Mouse (Mus musculus): Measurements from ENCODE around the gene Fut1. TPM values are rescaled to one million over a fixed set of nuclear protein-coding genes. Genes with fewer than 3 reads are reported as not detected.

Gene Fut1
- polyA plus RNA-seq, 1 experiment: 0.04 TPM

GRCm38 (mm10) chr7:45665303-45666138 lies 48.4 kb downstream of the Fut1 start:
- H3K36me3 ChIP-seq (ENCODE audit: control insufficient read depth, insufficient read depth): no peaks in the 10 kb centered on the region
- no peak overlapping the region for H3ac ChIP-seq (ENCODE audit: control insufficient read depth, insufficient read length, low read depth)
- no peaks in the 10 kb centered on the region for H3K79me2 ChIP-seq (ENCODE audit: control insufficient read depth, insufficient read depth)
- TF ChIP-seq CTCF (IDR thresholded peaks at IDR 0.05; ENCODE audit: control insufficient read depth, insufficient read depth, insufficient read length): no peak
- TF ChIP-seq MYOD1 (IDR thresholded peaks at IDR 0.05; ENCODE audit: control insufficient read depth, insufficient read length, low read depth): no peak
- no peak for TF ChIP-seq CEBPB (IDR thresholded peaks at IDR 0.05; ENCODE audit: low read depth)
- TF ChIP-seq USF1 (IDR thresholded peaks at IDR 0.05; ENCODE audit: low read depth): no peak
- no peak for TF ChIP-seq FOSL1 (IDR thresholded peaks at IDR 0.05; ENCODE audit: insufficient read depth, low read length, poor library complexity, severe bottlenecking)
- TF ChIP-seq MYOG (IDR thresholded peaks at IDR 0.05; ENCODE audit: control insufficient read depth, extremely low read depth, insufficient read length): no peak
- no peak for TF ChIP-seq MAX (IDR thresholded peaks at IDR 0.05)
- H3K79me3 ChIP-seq (ENCODE audit: low read depth): no peaks in the 10 kb centered on the region
- no peak overlapping the region for H3K4me3 ChIP-seq (ENCODE audit: insufficient read depth, poor library complexity, severe bottlenecking)
- no peaks in the 10 kb centered on the region for H3K27me3 ChIP-seq (ENCODE audit: control insufficient read depth, insufficient read depth, insufficient read length)

- H3K79me3 ChIP-seq (ENCODE audit: low read depth): no peaks in the 10 kb centered on the region
- H3K36me3 ChIP-seq (ENCODE audit: control insufficient read depth, insufficient read depth): no peaks in the 10 kb centered on the region
- TF ChIP-seq USF1 (IDR thresholded peaks at IDR 0.05; ENCODE audit: low read depth): no peak
- no peak for TF ChIP-seq FOSL1 (IDR thresholded peaks at IDR 0.05; ENCODE audit: insufficient read depth, low read length, poor library complexity, severe bottlenecking)
- TF ChIP-seq CTCF (IDR thresholded peaks at IDR 0.05; ENCODE audit: control insufficient read depth, insufficient read depth, insufficient read length): no peak
- H3K27me3 ChIP-seq (ENCODE audit: control insufficient read depth, insufficient read depth, insufficient read length): no peaks in the 10 kb centered on the region
- H3ac ChIP-seq (ENCODE audit: control insufficient read depth, insufficient read length, low read depth): no peak within 1 kb of the TSS
- H3K79me2 ChIP-seq (ENCODE audit: control insufficient read depth, insufficient read depth): no peaks in the 10 kb centered on the region
- H3K4me3 ChIP-seq (ENCODE audit: insufficient read depth, poor library complexity, severe bottlenecking): no peak within 1 kb of the TSS
Measured at GRCm38 (mm10) chr7:45666161-45666560, 49.1 kb downstream of the Fut1 start, which contains the start of gene Fut2. Fut2 (minus strand) TSS chr7:45666394.

- no peaks in the 10 kb centered on the region for H3K79me3 ChIP-seq (ENCODE audit: low read depth)
- TF ChIP-seq MAX (IDR thresholded peaks at IDR 0.05) (no peak), MYOD1 (IDR thresholded peaks at IDR 0.05; ENCODE audit: control insufficient read depth, insufficient read length, low read depth) (no peak), CTCF (IDR thresholded peaks at IDR 0.05; ENCODE audit: control insufficient read depth, insufficient read depth, insufficient read length) (no peak)
- no peaks in the 10 kb centered on the region for H3K36me3 ChIP-seq (ENCODE audit: control insufficient read depth, insufficient read depth)
- H3ac ChIP-seq (ENCODE audit: control insufficient read depth, insufficient read length, low read depth): no peak overlapping the region
- no peak overlapping the region for H3K4me3 ChIP-seq (ENCODE audit: insufficient read depth, poor library complexity, severe bottlenecking)
- H3K79me2 ChIP-seq (ENCODE audit: control insufficient read depth, insufficient read depth): no peaks in the 10 kb centered on the region
- no peaks in the 10 kb centered on the region for H3K27me3 ChIP-seq (ENCODE audit: control insufficient read depth, insufficient read depth, insufficient read length)
Measured at GRCm38 (mm10) chr7:45667761-45668160, 50.7 kb downstream of the Fut1 start.

GRCm38 (mm10) chr7:45668921-45669320 lies 51.8 kb downstream of the Fut1 start:
- TF ChIP-seq USF1 (IDR thresholded peaks at IDR 0.05; ENCODE audit: low read depth): no peak
- no peak for TF ChIP-seq MYOG (IDR thresholded peaks at IDR 0.05; ENCODE audit: control insufficient read depth, extremely low read depth, insufficient read length)
- no peak for TF ChIP-seq FOSL1 (IDR thresholded peaks at IDR 0.05; ENCODE audit: insufficient read depth, low read length, poor library complexity, severe bottlenecking)
- no peak overlapping the region for H3ac ChIP-seq (ENCODE audit: control insufficient read depth, insufficient read length, low read depth)
- no peaks in the 10 kb centered on the region for H3K27me3 ChIP-seq (ENCODE audit: control insufficient read depth, insufficient read depth, insufficient read length)
- no peaks in the 10 kb centered on the region for H3K36me3 ChIP-seq (ENCODE audit: control insufficient read depth, insufficient read depth)
- no peak overlapping the region for H3K4me3 ChIP-seq (ENCODE audit: insufficient read depth, poor library complexity, severe bottlenecking)
- H3K79me3 ChIP-seq (ENCODE audit: low read depth): no peaks in the 10 kb centered on the region
- no peaks in the 10 kb centered on the region for H3K79me2 ChIP-seq (ENCODE audit: control insufficient read depth, insufficient read depth)

Other genes with a start within 250 kb of the Fut1 start
- 0.94 TPM for gene Lin7b, start 246.7 kb upstream of the Fut1 start, polyA plus RNA-seq (2012; fragmentation: generic; extraction: Trizol)
- 321 TPM for gene Snrnp70, start 221.5 kb upstream of the Fut1 start, polyA plus RNA-seq (2012; fragmentation: generic; extraction: Trizol)
- 0.01 TPM for gene Kcna7, start 211.6 kb upstream of the Fut1 start, polyA plus RNA-seq (2012; fragmentation: generic; extraction: Trizol)
- gene Ntf5, start 203.6 kb upstream of the Fut1 start, polyA plus RNA-seq (2012; fragmentation: generic; extraction: Trizol): 0.92 TPM
- not detected for gene Lhb, start 196.5 kb upstream of the Fut1 start, polyA plus RNA-seq (2012; fragmentation: generic; extraction: Trizol)
- gene Gys1, start 182.4 kb upstream of the Fut1 start, polyA plus RNA-seq (2012; fragmentation: generic; extraction: Trizol): 25.2 TPM
- gene Ruvbl2, start 179.2 kb upstream of the Fut1 start, polyA plus RNA-seq (2012; fragmentation: generic; extraction: Trizol): 179 TPM
- gene Ftl1, start 157.4 kb upstream of the Fut1 start, polyA plus RNA-seq (2012; fragmentation: generic; extraction: Trizol): 14,288 TPM
- gene Bax, start 150.4 kb upstream of the Fut1 start, polyA plus RNA-seq (2012; fragmentation: generic; extraction: Trizol): 642 TPM
- not detected for gene Tulp2, start 135.4 kb upstream of the Fut1 start, polyA plus RNA-seq (2012; fragmentation: generic; extraction: Trizol)
- gene Gm45808, start 130.5 kb upstream of the Fut1 start, polyA plus RNA-seq (2012; fragmentation: generic; extraction: Trizol): not detected
- gene Dhdh, start 128.5 kb upstream of the Fut1 start, polyA plus RNA-seq (2012; fragmentation: generic; extraction: Trizol): 0.07 TPM
- 115 TPM for gene Nucb1, start 106.9 kb upstream of the Fut1 start, polyA plus RNA-seq (2012; fragmentation: generic; extraction: Trizol)
- gene Ppp1r15a, start 91.0 kb upstream of the Fut1 start, polyA plus RNA-seq (2012; fragmentation: generic; extraction: Trizol): 32.5 TPM
- 0.89 TPM for gene Plekha4, start 91.0 kb upstream of the Fut1 start, polyA plus RNA-seq (2012; fragmentation: generic; extraction: Trizol)
- gene Hsd17b14, start 62.4 kb upstream of the Fut1 start, polyA plus RNA-seq (2012; fragmentation: generic; extraction: Trizol): 1.7 TPM
- 26.5 TPM for gene Bcat2, start 47.1 kb upstream of the Fut1 start, polyA plus RNA-seq (2012; fragmentation: generic; extraction: Trizol)
- gene Fgf21, start 1.8 kb upstream of the Fut1 start, polyA plus RNA-seq (2012; fragmentation: generic; extraction: Trizol): 0.97 TPM
- not detected for gene Izumo1, start 4.5 kb downstream of the Fut1 start, polyA plus RNA-seq (2012; fragmentation: generic; extraction: Trizol)
- gene Rasip1, start 10.2 kb downstream of the Fut1 start, polyA plus RNA-seq (2012; fragmentation: generic; extraction: Trizol): not detected
- 0.48 TPM for gene Mamstr, start 22.7 kb downstream of the Fut1 start, polyA plus RNA-seq (2012; fragmentation: generic; extraction: Trizol)
- gene Fut2, start 49.1 kb downstream of the Fut1 start, polyA plus RNA-seq (2012; fragmentation: generic; extraction: Trizol): 0.01 TPM
- gene Ntn5, start 66.7 kb downstream of the Fut1 start, polyA plus RNA-seq (2012; fragmentation: generic; extraction: Trizol): 0.04 TPM
- gene Sec1, start 77.1 kb downstream of the Fut1 start, polyA plus RNA-seq (2012; fragmentation: generic; extraction: Trizol): 0.18 TPM
- gene Car11, start 82.6 kb downstream of the Fut1 start, polyA plus RNA-seq (2012; fragmentation: generic; extraction: Trizol): 0.44 TPM
- 5.6 TPM for gene Dbp, start 87.8 kb downstream of the Fut1 start, polyA plus RNA-seq (2012; fragmentation: generic; extraction: Trizol)
- 4,453 TPM for gene Rpl18, start 98.2 kb downstream of the Fut1 start, polyA plus RNA-seq (2012; fragmentation: generic; extraction: Trizol)
- gene Sphk2, start 100.7 kb downstream of the Fut1 start, polyA plus RNA-seq (2012; fragmentation: generic; extraction: Trizol): 16.9 TPM
- 0.48 TPM for gene Fam83e, start 103.9 kb downstream of the Fut1 start, polyA plus RNA-seq (2012; fragmentation: generic; extraction: Trizol)
- 0.33 TPM for gene Spaca4, start 108.5 kb downstream of the Fut1 start, polyA plus RNA-seq (2012; fragmentation: generic; extraction: Trizol)
- 0.27 TPM for gene Lmtk3, start 166.4 kb downstream of the Fut1 start, polyA plus RNA-seq (2012; fragmentation: generic; extraction: Trizol)
- gene Sult2b1, start 167.4 kb downstream of the Fut1 start, polyA plus RNA-seq (2012; fragmentation: generic; extraction: Trizol): 0.13 TPM
- 175 TPM for gene Cyth2, start 197.3 kb downstream of the Fut1 start, polyA plus RNA-seq (2012; fragmentation: generic; extraction: Trizol)
- 0.22 TPM for gene Kcnj14, start 207.5 kb downstream of the Fut1 start, polyA plus RNA-seq (2012; fragmentation: generic; extraction: Trizol)
- 110 TPM for gene Grwd1, start 213.7 kb downstream of the Fut1 start, polyA plus RNA-seq (2012; fragmentation: generic; extraction: Trizol)